Mouse (Mus musculus): ENCODE results near the gene Gm49361.

- TF ChIP-seq CTCF (IDR thresholded peaks at IDR 0.05; ENCODE audit: control insufficient read depth, insufficient read depth, low read length) (no peak), POLR2A (IDR thresholded peaks at IDR 0.05; ENCODE audit: borderline replicate concordance, control insufficient read depth, low read depth, low read length) (no peak)
Measured at GRCm38 (mm10) chr14:57705075-57705474, 40.8 kb downstream of the Gm49361 start.
